Mouse (Mus musculus): ENCODE results near the gene Rpl10l. TPM values are rescaled to one million over a fixed set of nuclear protein-coding genes. Genes with fewer than 3 reads are reported as not detected.

The Rpl10l gene
- not detected for total RNA-seq (2021)
- long read RNA-seq, experiment 1 = 0 reads
- long read RNA-seq, experiment 2 = 0 reads

GRCm38 (mm10) chr12:66283991-66284622, at the start of gene Rpl10l:
Rpl10l (minus strand) TSS chr12:66284401.
- DNase-seq (ENCODE audit: low spot score in 2 of 2) = no peak

- no peak for DNase-seq (ENCODE audit: low spot score in 2 of 2)
Observed at GRCm38 (mm10) chr12:66275890-66276289, 8.3 kb downstream of the Rpl10l start.

GRCm38 (mm10) chr12:66245461-66246099, 38.6 kb downstream of the Rpl10l start:
- DNase-seq (ENCODE audit: low spot score in 2 of 2) = no peak

GRCm38 (mm10) chr12:66234158-66234557, 50.0 kb downstream of the Rpl10l start:
- DNase-seq (ENCODE audit: low spot score in 2 of 2) = no peak
